Mouse (Mus musculus) midbrain, embryonic 10.5 days (tissue): Measurements from ENCODE around the gene Tmcc2. TPM values are rescaled to one million over a fixed set of nuclear protein-coding genes. Genes with fewer than 3 reads are reported as not detected.
A peak's percentile ranks its signal among the peaks of the same experiment; 100 is the strongest.

Experiments
- DNase-seq: peaks from one replicate; pipeline ENCODE4 v3.0.0-alpha.2; 2017; ENCODE audit warnings: low spot score
- H3K27ac ChIP-seq: fragments of 300-500 bp; sonication (generic); replicated peaks from 2 replicates; pipeline ENCODE4 v1.5.1; 2016; ENCODE audit warnings: mild to moderate bottlenecking
- H3K27me3 ChIP-seq: fragments of 300-500 bp; sonication (generic); 2 replicates; pipeline ENCODE4 v1.6.1; 2016; ENCODE audit warnings: low read depth, mild to moderate bottlenecking; ENCODE audit not compliant: poor library complexity, severe bottlenecking
- H3K36me3 ChIP-seq: fragments of 300-500 bp; sonication (generic); 2 replicates; pipeline ENCODE4 v1.6.1; 2016; ENCODE audit warnings: mild to moderate bottlenecking, moderate library complexity
- H3K4me1 ChIP-seq: fragments of 300-500 bp; sonication (generic); 2 replicates; pipeline ENCODE4 v1.6.1; 2016
- H3K4me3 ChIP-seq: fragments of 300-500 bp; sonication (generic); 2 replicates; pipeline ENCODE4 v1.5.1; 2016; ENCODE audit warnings: mild to moderate bottlenecking, moderate library complexity
- H3K9me3 ChIP-seq: fragments of 300-500 bp; sonication (generic); replicated peaks from 2 replicates; pipeline ENCODE4 v1.6.1; 2016; ENCODE audit warnings: mild to moderate bottlenecking
- WGBS: fragments of 180-500 bp; shearing (Covaris S2); methylation state at CpG from one replicate; pipeline ENCODE4 v1.1.7; 2016; 5-methylcytosine and 5-hydroxymethylcytosine counted together
- polyA plus RNA-seq: library from polyadenylated mRNA; unstranded; fragments of >200 nt; fragmentation: Nextera tagmentation; extraction: Ambion mirVana; gene quantifications from 2 replicates; pipeline ENCODE4 v1.2.1, GENCODE M21; 2016

The Tmcc2 gene
- polyA plus RNA-seq, 1 experiment from 2014 or later: 9.6 TPM

DNA sequence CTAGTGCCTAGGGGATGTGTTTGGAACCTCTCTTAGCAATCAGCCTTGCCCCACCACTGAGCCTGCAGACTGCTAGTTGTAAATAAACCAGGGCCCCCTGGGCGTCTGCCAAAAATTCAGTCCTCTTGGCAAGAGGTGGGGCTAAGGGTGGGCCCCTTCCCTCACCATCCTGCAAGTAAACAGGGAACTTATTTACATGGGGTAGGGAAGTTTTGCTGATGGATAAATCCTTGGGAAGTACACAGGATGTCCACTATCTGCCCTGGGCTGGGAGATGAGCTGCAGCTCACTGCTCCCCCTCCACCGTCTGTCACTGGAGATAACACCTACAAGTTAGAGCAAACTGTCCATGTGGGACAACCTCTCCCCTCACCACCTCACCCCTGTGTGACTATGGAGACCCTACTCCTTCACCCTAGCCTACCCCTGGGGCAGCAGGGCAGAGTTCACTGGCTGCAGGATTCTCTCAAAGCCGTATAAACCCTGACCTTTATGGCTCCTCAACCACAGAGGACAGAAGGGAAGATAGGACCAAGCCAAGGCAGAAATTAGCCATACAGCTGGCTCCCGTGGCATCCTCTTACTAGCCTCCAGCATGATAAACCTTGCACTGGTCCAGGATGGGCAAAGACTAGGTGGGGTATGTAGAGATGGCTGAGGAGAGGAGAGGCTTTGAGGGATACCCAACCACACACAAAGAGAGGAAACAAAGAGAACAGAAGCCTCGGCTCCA, 16.8 kb downstream of the Tmcc2 start:
- Histone ChIP-seq H3K4me3 (no peak overlapping the region), H3K36me3 (peaks cover 96% of the 10 kb centered on the region), H3K27ac (peak overlapping the region; percentile 69), H3K4me1 (peaks cover 69% of the 10 kb centered on the region), H3K9me3 (no peaks in the 10 kb centered on the region), H3K27me3 (no peaks in the 10 kb centered on the region)
- WGBS: 64% methylated on average over 5 of the region's 5 CpGs
- no peak for DNase-seq

GRCm38 (mm10) chr1:132372896-132373534, 18.1 kb downstream of the Tmcc2 start:
- H3K4me1 ChIP-seq: peaks cover 69% of the 10 kb centered on the region
- 95% methylated on average over 6 of the region's 6 CpGs for WGBS

DNA sequence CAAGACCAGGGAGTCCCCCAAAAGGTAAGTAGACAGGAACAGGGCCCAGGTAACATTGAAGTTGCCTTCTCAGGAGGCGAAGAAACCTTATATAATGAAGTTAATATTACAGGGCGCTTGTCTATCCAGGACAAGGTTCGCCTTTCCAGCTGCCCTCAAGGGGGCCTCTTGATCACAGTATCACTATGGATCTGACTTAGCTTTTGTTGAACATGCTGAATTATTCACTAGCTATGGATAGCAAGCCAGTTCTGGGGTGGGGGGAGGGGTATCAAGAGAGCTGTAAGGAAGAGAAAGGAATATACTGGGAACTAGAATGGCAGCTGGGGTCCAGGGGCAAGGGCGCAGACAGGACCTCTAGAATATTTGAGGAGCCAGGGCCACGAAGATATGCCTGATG, 18.7 kb downstream of the Tmcc2 start:
- no peak overlapping the region for H3K4me3 ChIP-seq
- no peaks in the 10 kb centered on the region for H3K27me3 ChIP-seq
- DNase-seq: no peak
- peaks cover 90% of the 10 kb centered on the region for H3K36me3 ChIP-seq
- H3K27ac ChIP-seq: peak overlapping the region; percentile 69
- no peaks in the 10 kb centered on the region for H3K9me3 ChIP-seq
- 91% methylated on average over 5 of the region's 5 CpGs for WGBS
- peaks cover 69% of the 10 kb centered on the region for H3K4me1 ChIP-seq

More at GRCm38 (mm10) chr1:132372896-132373534, 18.1 kb downstream of the Tmcc2 start:
- H3K9me3 ChIP-seq: no peaks in the 10 kb centered on the region
- H3K36me3 ChIP-seq: peaks cover 94% of the 10 kb centered on the region
- peak overlapping the region; percentile 69 for H3K27ac ChIP-seq
- no peak overlapping the region for H3K4me3 ChIP-seq
- H3K27me3 ChIP-seq: no peaks in the 10 kb centered on the region
- no peak for DNase-seq

DNA sequence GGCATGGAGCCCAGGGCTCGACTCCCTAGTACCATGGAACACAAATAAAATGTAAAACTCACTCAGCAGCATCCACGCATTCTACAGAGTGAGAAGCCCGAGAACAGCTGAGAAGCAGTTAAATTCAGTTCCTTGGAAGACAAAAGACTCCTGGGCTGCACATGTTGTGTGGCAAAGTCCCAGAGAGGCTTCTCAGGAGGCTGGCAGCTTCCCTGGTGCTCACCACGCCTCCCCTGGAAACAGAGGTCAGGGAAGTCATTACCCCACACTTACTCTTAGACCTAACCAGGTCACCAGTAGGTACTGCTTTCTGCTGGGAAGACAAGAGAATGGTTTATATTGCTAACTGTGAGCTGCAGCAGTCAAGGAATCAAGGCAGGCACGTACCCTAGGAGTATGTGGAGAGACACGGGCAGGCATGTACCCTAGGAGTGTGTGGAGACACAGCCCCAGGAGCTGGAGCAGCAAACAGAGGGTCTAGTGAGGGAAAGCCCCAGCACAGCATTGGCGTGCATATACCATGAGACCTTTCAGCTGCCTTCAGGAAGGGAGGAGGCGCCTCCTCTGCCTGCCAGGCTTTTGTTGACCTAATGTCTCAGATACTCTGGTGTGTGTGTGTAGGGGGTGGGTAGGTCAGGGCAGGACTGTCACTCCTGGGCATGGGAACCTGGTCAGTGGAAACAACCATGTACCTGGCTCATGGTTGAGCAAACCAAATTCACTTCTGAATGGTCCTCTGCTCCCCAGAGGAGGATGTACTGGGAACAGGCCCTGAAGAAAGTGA, 19.6 kb downstream of the Tmcc2 start:
- no peak for DNase-seq
- Histone ChIP-seq H3K27ac (peak overlapping the region; percentile 69), H3K4me1 (peaks cover 69% of the 10 kb centered on the region), H3K36me3 (peaks cover 88% of the 10 kb centered on the region), H3K4me3 (no peak overlapping the region), H3K27me3 (no peaks in the 10 kb centered on the region), H3K9me3 (no peaks in the 10 kb centered on the region)
- WGBS: 64% methylated on average over 8 of the region's 8 CpGs

GRCm38 (mm10) chr1:132370681-132371173, 20.4 kb downstream of the Tmcc2 start:
- H3K36me3 ChIP-seq: peaks cover 89% of the 10 kb centered on the region
- no peaks in the 10 kb centered on the region for H3K9me3 ChIP-seq
- WGBS: 90% methylated on average over 9 of the region's 9 CpGs
- no peak for DNase-seq
- H3K27ac ChIP-seq: peak overlapping the region; percentile 69
- H3K4me1 ChIP-seq: peaks cover 70% of the 10 kb centered on the region
- no peak overlapping the region for H3K4me3 ChIP-seq
- H3K27me3 ChIP-seq: no peaks in the 10 kb centered on the region

GRCm38 (mm10) chr1:132367692-132368506, 23.2 kb downstream of the Tmcc2 start:
- WGBS: 40% methylated on average over 7 of the region's 7 CpGs
- DNase-seq: peak; percentile 76
- H3K27me3 ChIP-seq: no peaks in the 10 kb centered on the region
- no peaks in the 10 kb centered on the region for H3K9me3 ChIP-seq
- peak overlapping the region; percentile 63 for H3K27ac ChIP-seq
- peaks cover 45% of the 10 kb centered on the region for H3K4me1 ChIP-seq
- H3K36me3 ChIP-seq: peaks cover 85% of the 10 kb centered on the region
- H3K4me3 ChIP-seq: no peak overlapping the region

- 86% methylated on average over 6 of the region's 6 CpGs for WGBS
- Histone ChIP-seq H3K27ac (peak overlapping the region; percentile 63), H3K9me3 (no peaks in the 10 kb centered on the region), H3K4me1 (peaks cover 35% of the 10 kb centered on the region), H3K4me3 (no peak overlapping the region), H3K27me3 (no peaks in the 10 kb centered on the region), H3K36me3 (peaks cover 85% of the 10 kb centered on the region)
- no peak for DNase-seq
Measured at GRCm38 (mm10) chr1:132366937-132367336, 24.1 kb downstream of the Tmcc2 start.

DNA sequence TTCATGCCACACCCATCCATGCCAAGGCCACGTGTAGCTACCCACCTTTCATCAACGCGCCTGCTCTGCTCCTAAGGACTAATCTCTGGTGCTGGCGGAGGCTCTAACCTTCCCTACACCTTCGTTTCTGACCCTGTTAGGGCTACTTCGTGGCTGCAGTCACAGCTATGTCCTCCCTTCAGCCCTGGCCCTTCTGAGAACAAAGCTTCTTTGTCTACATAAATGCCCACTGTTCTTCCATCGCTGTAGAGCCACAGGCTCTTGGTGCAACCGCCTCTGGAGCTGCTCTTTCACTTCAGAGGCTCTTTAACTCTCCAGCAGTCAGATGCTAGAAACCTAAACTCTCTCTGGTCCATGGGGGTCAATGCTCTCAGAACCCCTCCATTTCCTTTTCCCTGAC, 24.8 kb downstream of the Tmcc2 start:
- Histone ChIP-seq H3K27me3 (no peaks in the 10 kb centered on the region), H3K36me3 (peaks cover 87% of the 10 kb centered on the region), H3K9me3 (no peaks in the 10 kb centered on the region), H3K4me1 (peaks cover 28% of the 10 kb centered on the region), H3K27ac (peak overlapping the region; percentile 63), H3K4me3 (no peak overlapping the region)
- no peak for DNase-seq
- 70% methylated on average over 8 of the region's 8 CpGs for WGBS

DNA sequence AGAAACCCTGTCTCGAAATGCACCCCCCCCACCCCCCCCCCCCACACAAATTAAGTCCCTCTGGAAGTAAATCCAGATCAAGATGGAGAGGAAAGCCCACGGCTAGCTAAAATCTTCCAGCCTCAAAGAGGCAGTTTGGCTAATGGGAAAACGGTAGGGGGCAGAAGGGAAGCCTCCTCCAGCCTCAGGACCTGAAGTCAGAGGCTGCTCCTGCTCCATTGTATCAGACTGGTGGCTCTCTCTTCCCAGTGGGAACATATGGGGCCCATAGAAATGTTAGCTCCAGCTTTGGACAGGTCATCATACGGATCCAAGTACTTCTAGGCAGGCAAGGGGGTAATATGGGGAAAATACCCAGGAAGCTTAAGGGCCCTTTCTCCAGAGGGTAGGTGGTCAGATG, 25.4 kb downstream of the Tmcc2 start:
- H3K27me3 ChIP-seq: no peaks in the 10 kb centered on the region
- no peaks in the 10 kb centered on the region for H3K9me3 ChIP-seq
- no peak for DNase-seq
- peaks cover 24% of the 10 kb centered on the region for H3K4me1 ChIP-seq
- peak overlapping the region; percentile 63; the same call in 1 of the 2 replicates for H3K27ac ChIP-seq
- 52% methylated on average over 4 of the region's 4 CpGs for WGBS
- H3K36me3 ChIP-seq: peaks cover 87% of the 10 kb centered on the region
- no peak overlapping the region; the same call in 1 of the 2 replicates for H3K4me3 ChIP-seq

GRCm38 (mm10) chr1:132364896-132365557, 26.1 kb downstream of the Tmcc2 start:
- peak overlapping the region; percentile 28; the same call in 1 of the 2 replicates for H3K27ac ChIP-seq
- peaks cover 87% of the 10 kb centered on the region for H3K36me3 ChIP-seq
- H3K4me3 ChIP-seq: no peak overlapping the region
- DNase-seq: no peak
- H3K27me3 ChIP-seq: no peaks in the 10 kb centered on the region
- peaks cover 22% of the 10 kb centered on the region for H3K4me1 ChIP-seq
- 91% methylated on average over 7 of the region's 7 CpGs for WGBS
- no peaks in the 10 kb centered on the region for H3K9me3 ChIP-seq

- Histone ChIP-seq H3K9me3 (no peaks in the 10 kb centered on the region), H3K27me3 (no peaks in the 10 kb centered on the region), H3K4me1 (peaks cover 22% of the 10 kb centered on the region), H3K27ac (no peak overlapping the region), H3K36me3 (peaks cover 87% of the 10 kb centered on the region), H3K4me3 (no peak overlapping the region)
- DNase-seq: no peak
- WGBS: 88% methylated on average over 3 of the region's 3 CpGs
Measured at GRCm38 (mm10) chr1:132364388-132364787, 26.7 kb downstream of the Tmcc2 start.
